Mouse (Mus musculus) inflammation-experienced regulatory T-cells, adult 6 months (primary cell): Measurements from ENCODE around the gene Atp13a3. TPM values are rescaled to one million over a fixed set of nuclear protein-coding genes. Genes with fewer than 3 reads are reported as not detected.

ENCODE experiments used
- ATAC-seq: one replicate; pipeline ENCODE4 v1.8.0; 2017
- polyA plus RNA-seq, 3 experiments: library from polyadenylated mRNA; unstranded; fragments of 100-300 nt; shearing (Covaris generic); gene quantifications; one replicate each; pipeline ENCODE4 v1.2.1; 2017

The Atp13a3 gene
- polyA plus RNA-seq, 3 experiments from 2014 or later = 9.3 to 13.1 (median 12.9) TPM

DNA sequence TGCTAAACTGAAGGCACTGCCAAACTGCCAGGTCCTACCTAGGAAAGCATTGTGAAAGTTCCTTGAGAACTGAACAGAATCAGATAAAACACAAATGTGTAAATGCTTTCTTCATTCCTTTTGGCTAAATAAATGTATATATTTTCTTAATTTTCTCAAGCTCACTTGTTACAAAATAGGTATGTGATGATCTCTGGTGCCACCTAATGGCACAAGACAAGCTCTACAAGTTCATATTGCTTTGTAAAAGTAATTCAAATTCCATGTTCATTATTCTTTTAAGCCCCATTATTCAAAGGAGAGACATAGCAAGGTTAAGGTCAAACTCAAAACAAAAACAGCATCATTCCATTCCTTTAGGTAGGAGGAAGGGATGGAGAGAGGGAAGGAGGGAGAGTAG is 91.5 kb downstream of the Atp13a3 start:
- peak; percentile 45 for ATAC-seq

DNA sequence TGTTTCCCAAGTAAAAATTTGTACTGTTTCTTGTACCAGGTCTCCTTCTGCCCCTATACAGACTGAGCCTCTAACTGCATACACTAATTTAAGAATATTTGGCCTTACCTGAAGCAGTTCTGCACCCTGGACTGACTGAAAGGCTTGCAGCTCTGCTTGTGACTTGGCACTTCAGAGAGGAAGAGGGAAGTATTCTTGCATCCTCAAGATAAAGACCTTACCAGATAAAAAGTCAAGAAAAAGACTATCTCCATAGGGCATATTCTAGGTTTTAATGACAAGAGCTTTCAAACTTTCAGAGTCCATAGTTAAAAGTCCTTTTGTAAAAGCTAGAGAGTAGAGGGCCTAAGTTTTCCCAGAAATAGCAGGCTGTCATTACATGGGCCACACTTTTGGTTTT is 95.1 kb downstream of the Atp13a3 start, which contains the start of gene Gp5:
Gene Gp5, minus strand, starts transcription at position 133 of the 400 bp plus-strand sequence.
- ATAC-seq = no peak

DNA sequence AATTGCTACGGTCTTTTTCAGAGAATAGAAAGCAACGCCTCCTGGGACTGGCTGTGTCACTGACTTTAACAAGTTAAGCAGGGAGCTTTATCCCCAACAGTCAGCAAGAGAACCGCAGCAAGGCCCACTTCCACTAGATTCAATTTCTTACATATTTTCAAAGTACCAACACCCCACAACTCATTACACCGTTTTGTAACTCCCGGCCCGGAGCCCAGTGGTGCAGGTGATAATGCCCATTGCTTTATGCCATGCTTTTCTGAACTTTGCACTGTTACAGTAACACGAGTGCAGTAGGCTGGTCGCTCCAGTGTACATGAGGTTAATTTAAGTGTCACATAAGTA is 95.6 kb downstream of the Atp13a3 start:
- no peak for ATAC-seq

DNA sequence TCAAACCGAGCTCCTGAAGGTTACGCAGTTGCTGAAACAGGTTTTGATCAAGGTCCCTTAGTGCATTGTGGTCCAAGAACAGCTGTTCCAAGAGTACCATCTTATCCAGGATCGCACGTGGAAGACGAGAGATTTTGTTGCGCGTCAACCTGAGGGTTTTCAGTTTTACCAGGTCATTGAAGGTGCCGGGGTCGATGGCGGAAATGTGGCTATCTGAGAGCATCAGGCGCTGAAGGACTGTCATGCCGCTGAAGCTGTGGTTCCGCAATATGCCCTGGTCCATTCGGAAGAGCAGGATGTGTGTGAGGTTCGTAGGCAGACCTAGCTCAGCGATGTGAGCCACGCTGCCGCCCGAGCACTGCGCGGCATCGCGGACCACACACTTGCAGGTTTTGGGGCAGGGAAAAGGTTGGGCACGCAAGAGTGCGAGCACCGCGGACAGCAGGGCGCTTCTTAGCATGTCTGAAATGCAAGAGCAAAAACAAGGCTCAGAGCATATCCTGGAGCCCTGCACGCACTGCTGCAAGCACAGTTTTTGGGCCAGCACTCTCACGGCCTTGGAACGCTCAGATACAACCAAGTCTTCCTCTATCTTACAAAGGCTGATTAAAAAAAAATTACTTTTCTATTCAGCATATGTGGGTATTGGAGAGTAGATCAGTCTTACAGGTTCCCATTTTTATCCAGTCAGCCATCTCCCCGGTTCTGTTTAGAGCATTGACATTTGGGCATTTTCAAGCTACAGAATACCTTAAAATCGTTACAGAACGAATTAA is 96.2 kb downstream of the Atp13a3 start:
- peak; percentile 34 for ATAC-seq

DNA sequence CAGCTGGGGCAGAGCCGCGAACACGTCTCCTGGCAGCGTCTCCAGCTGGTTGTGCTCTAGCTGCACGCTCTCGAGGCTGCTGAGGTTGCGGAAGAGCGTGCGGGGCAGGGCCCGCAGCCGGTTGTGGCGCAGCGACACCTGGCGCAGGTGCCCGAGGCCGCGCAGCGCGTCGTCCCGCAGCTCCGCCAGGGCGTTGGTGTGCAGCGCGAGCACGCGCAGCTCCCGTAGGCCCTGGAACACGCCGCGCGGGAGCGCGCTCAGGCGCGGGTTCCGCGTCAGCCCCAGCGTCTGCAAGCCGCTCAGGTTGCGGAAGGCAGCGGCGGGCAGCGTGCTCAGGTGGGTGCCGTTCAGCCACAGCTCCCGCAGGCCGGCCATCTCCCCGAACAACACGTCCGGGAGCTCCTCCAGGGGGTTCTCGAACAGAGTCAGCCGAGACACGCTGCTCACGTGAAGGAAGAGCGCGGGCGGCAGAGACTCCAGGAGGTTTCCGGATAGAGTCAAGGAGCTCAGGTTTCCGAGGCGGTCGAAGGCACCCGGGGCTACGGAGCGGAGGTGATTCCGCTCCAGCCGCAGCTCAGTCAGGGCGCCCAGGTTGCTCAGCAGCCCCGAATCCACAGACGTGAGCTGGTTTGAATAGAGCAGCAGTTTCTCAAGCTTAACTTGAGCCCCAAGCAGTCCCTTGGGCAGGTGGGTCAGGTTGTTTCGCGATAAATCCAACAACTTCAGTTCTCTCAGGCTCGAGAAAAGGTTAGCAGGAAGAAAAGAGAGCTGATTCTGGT is 97.0 kb downstream of the Atp13a3 start:
- peak; percentile 64 for ATAC-seq

DNA sequence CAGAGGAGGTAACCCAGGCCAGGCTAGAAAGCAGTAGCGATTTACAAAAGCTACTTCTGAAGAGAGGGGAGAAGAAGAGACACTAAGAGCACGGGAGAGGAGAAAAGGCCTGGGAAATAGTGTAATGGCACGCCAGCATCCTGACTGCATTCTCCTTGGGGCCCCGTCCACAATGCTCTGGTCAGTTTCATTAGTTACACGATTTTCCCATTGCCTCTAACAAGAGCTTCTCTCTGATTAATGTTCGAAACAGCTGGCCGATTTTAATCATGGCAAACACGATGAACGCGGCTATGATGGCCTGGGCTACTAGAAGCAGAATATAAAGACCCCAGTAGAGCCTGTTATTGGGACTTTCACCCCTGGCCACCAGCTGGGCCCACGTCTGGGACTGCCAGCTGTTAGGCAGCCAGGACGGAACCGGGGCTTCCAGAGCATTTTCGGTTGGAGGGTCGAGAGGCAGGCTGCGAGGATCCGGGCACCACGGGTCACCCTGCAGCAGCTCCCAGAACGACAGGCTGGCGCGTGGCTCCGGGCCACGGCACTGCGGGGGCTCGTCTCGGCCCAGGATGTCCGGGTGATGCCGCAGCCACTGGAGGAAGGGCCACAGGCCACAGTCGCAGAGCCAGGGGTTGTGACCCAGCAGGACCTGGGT is 97.7 kb downstream of the Atp13a3 start:
- no peak for ATAC-seq

DNA sequence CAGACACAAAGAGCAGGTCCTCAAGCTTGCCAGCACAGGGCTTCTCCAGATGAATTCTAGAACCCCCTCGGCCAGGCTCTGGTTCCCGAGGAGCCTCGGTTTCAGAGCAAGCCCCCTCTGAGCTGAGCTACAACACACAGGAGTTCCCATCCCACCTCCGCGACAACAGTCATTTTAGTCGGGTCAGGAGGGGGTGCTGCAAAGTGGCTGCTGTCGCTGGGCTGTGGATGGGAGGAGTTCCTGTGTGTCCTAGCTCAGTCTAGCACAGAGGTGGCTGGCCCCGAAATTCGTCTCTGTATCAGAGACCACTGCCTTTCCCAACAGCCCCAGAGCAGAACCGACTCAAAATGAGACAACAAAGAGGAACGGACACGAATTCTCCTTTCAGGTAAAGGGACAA is 98.5 kb downstream of the Atp13a3 start:
- no peak for ATAC-seq

DNA sequence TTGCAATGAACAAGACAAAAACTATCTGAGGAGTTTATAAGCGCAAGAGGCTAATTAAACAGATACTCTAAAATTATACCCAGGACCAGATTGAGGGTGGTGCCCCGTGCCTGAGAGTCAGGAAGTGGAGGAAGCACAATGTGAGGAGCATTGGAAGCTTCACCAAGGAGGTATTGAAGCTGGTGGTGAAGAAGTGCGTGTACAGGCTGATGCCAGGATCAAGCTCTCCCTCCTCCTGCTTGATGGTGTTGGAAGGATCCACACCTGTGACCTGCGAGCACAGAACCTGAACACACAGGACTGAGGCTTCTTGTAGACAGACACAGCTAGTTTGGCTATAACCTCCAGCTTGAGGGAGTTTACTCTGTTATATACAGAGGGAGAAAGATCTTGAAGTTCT is 99.7 kb downstream of the Atp13a3 start:
- no peak for ATAC-seq

DNA sequence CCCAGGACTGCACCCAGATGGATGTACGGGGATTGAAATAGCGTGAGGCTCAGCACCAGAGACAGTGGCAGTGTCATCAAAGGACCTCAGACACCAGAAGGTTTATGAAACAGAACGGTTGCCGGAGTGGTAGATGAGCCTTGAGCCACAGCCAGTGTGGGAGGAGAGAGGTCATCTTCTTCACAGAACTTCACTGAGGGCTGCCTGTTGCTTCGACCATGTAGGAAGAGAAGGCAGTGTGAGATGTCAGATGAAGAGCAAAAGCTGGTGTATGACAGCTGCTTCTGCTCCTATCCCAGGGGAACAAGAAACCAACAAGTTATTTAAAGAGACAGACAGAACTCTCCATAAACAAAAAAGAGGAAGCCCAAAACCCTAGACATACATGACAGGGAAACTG is 101.5 kb downstream of the Atp13a3 start:
- ATAC-seq = no peak

DNA sequence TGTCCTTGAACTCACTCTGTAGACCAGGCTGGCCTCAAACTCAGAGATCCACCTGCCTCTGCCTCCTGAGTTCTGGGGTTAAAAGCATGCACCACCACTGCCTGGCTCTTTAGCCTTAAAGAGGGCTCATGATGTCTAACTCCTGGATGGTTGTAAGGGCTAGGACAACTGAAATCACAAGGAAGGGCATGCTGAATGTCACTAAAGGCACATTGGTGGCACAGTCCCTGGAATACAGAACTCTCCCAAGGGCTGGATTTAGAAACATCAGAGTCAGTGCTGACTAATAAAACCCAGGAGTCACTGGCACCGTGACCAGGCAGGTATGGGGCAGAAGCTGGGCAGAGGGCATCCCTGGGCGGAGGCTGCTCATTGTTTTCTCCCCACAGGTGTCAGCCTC is 102.4 kb downstream of the Atp13a3 start:
- no peak for ATAC-seq

DNA sequence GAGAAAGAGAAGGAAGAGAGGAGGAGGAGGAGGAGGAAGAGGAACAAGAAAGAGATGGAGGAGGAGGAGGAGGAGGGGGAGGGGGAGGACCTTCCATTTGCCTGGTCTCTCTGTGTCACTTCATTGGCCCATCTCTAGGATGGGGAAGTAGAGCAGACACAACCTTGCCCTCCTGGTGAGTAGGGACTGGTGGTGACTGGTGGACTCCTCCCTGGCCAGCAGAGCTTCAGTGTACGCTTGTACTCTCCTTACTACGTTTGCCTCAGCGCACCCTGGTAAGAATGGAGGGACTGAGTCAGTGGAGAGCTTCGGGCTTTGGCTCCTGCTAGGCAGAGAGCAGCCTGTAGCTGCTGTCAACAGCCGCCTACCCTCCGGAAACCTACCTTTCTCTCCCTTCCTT is 103.1 kb downstream of the Atp13a3 start:
- ATAC-seq = no peak

DNA sequence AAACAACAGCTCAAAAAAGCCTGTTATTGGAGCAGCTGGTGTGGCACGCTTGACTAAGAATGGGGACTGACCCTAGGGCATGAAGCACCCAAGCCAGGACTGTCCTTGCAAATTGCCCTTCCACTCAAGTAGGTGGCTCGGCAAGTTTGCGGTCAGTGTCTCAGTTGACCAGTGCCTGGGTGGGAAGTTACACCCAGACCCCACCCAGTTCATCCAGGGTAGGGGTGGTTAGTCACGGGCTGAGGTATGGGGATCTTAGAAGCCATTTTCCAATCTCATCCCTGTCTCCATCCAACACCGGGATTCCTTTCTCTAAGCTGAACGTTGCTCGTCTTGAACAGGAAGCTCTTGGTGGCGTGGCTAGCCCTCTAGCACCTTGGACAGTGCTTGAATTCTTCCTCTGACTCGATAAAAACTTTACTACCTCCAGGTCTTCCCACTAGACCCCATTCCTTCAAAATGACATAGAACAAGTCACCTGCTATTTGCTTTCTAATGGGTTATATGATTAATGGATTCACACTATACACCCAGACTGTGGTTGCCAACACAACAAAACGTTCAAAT is 106.0 kb downstream of the Atp13a3 start:
- ATAC-seq = no peak

DNA sequence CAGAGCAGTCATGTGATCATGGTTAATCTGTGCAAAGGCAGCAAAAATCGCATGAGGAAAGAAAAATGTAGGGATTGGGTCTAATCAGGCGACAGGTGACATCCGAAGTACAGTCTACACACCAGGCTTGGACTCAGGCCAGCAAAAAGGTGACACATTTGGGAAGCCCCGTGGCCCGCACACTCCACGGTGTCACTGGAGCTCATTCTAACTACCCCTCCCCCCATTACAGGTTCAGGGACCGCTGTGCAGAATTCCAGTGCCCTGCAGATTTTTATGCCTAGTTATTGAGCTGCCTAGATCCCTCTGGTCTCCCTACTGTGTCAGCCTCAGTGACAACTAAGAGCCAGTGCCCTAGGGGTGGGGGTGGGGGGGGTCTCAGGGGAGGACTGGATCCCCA is 108.3 kb downstream of the Atp13a3 start:
- ATAC-seq = no peak

DNA sequence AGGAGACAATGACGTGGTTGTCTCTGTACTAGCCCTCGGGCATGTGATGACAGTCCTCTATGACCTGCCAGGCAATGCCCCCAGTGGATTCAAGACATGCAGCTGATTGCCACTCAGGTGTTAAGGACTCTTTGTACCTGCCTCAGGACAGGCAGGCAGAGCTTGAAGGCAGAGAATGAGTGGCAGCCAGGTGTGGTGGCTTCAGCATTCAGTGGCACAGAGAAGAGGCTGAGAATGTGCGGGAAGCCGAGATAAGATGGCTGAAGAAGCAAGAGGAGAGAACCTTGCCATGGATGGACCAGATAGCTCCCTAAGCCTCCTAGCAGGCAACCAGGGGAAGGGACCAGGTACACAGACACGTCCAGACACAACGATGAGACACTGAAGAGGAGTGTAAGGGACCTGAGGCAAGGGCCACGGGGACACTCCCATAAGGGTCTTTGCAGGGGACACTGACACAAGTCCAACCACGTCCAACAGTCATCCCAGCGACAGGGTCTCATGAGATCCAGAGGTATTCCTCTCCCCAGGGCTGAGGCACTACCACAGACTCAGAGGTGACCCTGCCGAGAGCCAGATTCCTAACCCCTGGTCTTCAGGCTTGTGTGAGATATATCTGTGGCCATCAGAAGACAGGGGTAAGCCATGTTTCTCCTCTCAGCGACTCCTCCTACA is 109.0 kb downstream of the Atp13a3 start:
- no peak for ATAC-seq

DNA sequence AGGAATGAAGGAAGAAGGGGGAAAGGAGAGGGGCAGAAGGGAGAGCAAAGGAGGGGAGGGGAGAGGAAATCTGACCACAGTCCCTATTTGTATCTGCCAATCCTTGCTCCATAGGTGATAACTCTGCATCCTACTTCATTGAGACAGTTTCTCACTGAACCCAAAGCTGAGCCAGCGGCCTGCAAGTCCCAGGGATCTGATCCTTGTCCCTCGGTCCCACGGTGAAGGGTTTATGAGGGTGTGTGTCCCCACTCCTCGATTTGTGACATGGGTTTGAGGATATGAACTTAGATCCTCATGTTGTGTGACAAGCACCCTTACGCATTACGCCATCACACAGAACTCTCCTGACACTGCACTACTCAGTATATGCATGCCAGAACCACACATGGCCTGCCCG is 110.7 kb downstream of the Atp13a3 start:
- no peak for ATAC-seq

DNA sequence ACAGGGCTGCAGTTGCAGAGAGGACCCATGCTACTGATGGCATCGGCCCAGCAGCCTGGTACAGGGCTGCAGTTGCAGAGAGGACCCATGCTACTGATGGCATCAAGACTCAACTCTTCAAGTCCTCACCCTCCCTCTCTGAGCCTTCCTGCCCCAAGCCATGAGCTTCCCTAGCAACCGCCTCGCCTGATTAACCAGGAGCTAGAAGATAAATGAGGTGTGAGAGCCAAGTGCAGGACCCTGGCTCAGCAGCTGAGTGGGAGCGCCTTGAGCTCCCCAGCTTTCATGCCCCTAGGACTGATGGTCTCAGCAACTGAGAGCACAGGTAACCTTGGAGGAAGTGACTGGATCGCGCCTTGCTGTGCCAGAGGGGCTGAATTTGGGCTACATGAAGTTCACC is 115.3 kb downstream of the Atp13a3 start:
- ATAC-seq = no peak

DNA sequence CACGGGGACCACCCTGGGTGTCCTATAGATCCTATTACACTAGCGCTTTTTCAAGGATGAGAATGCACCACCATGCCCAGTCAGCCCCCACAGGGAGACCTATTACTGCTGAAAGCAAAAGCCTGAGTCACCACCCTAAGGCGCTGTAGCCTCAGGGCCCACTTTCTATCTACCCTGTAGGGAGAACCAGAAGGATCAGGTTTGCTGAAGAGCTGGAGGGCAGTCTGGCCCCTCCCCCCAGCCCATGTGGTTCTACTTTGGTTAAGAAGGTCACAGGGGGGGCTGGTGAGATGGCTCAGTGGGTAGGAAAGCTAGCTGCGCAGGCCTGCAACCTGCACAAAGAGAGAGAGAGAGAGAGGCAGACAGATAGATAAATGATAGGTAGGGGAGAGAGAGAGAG is 120.1 kb downstream of the Atp13a3 start:
- no peak for ATAC-seq

DNA sequence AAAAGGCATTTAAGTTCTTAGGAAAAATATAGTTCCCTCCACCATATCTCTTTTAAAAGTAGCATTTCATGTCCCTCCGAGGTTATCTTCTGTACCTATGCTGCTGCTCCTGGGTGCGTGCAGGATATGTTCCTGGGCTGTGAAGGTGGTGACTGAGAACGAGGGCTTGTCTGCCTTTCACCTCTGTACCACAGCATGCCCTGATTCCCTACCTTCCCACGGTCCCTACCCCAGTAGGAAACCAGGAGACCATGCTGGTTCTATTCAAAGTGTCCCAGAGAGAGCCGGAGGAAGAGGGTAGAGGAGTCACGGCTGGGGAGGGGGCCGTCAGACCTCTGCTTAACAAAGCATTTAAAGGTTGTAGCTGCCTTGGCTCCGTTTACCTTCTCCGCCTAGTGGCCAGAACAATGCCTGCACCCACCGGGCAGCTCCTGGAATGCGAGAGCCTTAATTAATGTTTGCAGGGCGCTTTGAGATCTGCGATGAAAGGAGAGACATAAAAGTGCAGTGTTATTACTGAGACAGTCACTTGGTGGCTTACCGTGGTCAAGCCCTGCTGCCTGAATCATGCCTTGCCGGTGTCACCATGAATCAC is 121.9 kb downstream of the Atp13a3 start:
- ATAC-seq = peak; percentile 56

DNA sequence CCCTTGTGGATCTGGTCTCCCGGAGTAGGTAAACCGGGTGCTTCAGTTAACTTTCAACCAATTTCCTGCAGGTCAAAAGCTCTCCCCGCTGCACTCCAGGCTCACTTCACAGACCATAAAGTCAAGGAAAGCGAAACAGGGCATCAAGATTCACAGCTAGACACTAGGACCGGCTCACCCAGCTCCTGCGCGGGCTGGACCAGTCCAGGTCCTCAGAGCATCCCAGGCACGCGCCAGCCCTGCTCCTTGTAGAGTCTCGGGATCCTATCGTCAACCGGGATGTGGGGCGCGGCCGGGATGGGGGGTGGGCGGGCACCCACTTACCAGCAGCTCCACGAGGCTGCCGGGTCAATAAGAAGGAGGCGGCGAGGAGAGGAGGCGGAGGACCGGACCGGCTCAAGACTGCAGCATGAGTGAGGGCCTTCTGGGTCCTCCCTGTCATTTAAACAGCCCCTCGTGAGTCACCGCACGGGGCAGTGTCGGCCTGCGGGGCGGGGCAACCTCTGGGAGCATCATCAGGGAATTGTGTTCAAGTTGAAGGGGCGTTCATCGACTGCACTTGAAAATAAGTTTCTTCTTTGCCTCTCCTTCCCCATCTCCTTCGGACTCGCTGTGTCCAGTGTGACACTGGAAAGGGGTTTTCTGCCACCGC is 122.8 kb downstream of the Atp13a3 start, which contains the start of gene Lrrc15:
Gene Lrrc15, minus strand, starts transcription at position 413 of the 652 bp plus-strand sequence.
- no peak for ATAC-seq

DNA sequence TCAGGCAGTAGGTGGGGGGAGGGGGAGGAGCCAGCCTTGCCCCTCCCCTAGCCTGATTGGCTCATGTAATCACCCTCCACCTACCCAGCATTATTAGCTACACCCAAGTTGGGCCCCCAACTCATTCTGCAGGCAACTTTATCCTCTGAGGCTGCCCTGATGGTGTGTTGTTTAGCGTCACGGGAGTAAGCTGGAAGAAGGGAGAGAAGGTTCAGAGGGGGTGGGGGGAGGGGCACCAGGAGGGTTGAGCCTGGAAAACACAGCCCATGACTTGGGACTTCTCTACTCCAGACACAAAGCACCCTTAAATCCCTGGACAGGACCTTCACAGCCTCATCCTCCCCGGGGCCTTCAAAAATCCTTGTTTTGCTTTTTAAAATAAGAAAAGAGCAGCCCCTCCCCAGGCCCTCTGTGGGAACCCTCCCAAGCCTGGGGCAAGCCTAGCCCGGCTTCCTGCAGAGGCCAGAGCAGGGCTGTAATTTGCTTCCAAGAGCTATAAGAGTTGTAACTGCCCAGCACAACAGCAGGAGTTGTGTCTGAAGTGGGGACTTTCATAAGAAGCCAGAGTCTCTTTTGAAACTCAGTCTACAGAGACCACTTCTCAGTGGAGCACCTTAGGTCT is 125.0 kb downstream of the Atp13a3 start:
- ATAC-seq = no peak

DNA sequence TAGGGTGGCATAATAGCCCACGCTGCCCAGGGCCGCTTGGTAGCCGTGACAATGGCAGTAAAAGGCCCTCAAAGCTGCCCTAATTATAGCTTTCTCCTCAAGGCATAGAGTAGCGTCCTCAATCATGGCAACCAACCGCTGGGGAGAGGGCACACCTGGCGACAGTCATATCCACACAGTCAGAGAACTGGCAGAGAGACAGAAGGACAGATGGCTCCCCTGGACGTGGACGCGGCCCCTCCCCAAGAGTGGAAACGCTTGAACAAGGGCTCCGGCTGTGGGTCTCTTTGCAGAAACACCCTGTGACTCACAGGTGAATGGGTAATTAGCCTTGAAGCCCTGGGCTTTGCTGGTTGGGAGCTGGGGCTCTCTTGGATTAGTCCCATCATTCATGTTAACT is 127.4 kb downstream of the Atp13a3 start:
- no peak for ATAC-seq
